Mouse (Mus musculus) liver, embryonic 14.5 days (tissue): ENCODE data around the gene Nufip1.

Source experiments
- CTCF ChIP-seq: IDR thresholded peaks from 2 replicates; pipeline ENCODE4 v1.5.1; 2016; ENCODE audit warnings: antibody characterized with exemption, low read depth, control low read depth
- EP300 ChIP-seq: IDR thresholded peaks from 2 replicates; pipeline ENCODE4 v1.6.1; 2016; ENCODE audit warnings: antibody characterized with exemption, low read depth

DNA sequence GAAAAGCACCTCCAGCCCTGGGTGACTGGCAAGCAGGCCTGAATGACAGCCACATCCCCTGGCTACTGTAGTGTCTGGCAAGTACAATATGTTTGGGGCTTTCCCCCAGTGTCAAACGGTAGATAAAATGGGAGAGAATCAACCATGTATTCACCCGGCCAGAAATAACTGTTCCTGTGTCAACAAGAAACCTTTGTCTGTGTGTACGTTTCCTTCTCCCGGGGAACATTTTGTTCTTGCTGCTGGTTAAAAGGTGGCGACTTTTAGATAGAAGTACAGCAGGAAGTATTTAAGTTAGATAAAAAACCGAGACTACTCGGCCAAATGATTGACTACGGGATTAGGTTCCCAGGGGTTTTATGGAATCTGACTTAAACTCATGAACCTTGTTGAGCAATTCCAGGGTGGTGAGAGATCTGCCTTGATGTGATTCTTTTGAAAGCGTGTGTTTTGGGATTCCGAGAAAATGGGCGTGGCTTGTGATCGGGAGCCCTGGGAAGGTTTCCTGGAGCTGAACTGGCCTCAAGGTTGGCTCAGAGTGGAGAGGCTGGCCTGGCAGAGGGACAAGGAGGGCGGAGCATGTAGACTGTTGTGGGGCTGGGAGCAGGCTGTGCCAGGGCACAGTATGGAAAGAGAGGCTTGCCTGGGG lies 39.0 kb downstream of the Nufip1 start:
- TF ChIP-seq CTCF (no peak), EP300 (no peak)
